Mouse (Mus musculus) pancreas, adult 10 weeks (tissue): Measurements from ENCODE around the gene Olfr1284. TPM values are rescaled to one million over a fixed set of nuclear protein-coding genes. Genes with fewer than 3 reads are reported as not detected.

Source experiments
- polyA plus RNA-seq: library from polyadenylated mRNA; stranded (reverse); fragments of 350-450 nt; fragmentation: Illumina TruSeq; extraction: RNeasy Lipid Tissue Mini Kit (QIAGEN cat#74804); gene quantifications from one replicate; pipeline ENCODE4 v1.2.3, GENCODE M21; 2015; ENCODE audit warnings: low read depth, low replicate concordance; ENCODE audit not compliant: insufficient read depth

Olfr1284 gene
- polyA plus RNA-seq: not detected

DNA sequence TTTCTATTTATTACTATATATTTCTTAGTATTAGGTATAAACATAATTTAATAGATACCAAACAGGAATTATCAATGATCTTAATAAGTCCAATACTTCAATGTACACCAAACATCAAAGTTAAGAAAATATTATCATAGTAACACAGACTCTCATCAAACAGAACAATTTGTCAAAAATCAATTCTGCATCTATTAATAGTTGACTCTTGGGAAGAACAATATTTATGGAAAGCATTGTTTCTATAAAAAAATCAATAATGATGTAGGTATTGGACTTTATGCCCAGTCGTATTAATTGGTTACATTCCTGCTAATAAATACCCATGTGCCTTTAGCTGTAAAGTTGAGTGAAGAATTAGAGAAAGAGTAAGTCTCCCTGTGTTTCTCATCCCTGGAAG, at the start of gene Olfr1284:
Olfr1284 (plus strand) TSS at position 301 of the 400 bp plus-strand sequence.

DNA sequence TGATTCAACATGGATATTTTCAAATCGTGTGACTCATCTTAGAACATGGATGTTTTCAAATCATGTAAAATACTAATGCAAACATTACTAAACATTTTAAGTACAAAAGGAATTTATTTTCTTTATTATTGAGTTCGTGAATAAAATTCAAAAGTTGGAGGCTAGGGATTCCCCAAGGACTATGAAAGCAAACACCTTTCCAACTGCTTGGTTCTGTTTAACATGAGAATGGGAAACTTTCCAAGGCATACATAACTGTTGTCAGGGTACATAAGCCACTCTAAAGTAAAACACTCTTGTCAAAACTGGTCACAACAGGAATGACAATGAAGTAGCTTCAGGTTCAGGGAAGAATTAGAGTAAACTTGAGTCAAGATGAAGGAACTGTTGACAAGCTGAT, 49.1 kb upstream of the Olfr1284 start, which contains the start of gene Olfr1281:
Olfr1281 (plus strand) TSS at position 301 of the 400 bp plus-strand sequence.

DNA sequence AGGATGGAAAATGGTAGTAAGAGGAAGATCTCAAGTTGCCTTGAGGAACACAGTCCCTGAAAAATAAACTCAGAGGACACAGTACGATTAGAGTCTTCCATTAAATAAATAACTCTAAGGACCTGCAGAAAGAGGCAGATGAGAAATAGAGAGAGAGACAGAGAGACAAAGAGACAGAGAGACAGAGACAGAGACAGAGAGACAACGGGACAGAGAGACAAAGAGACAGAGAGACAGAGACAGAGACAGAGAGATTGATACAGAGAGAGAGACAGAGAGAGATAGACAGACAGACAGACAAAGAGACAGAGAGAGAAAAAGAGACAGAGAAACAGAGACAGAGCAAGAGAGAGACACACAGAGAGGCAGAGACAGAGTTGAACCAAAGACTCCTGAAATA, 39.3 kb upstream of the Olfr1284 start, which contains the start of gene Olfr1282:
Olfr1282 (minus strand) TSS at position 101 of the 400 bp plus-strand sequence.

DNA sequence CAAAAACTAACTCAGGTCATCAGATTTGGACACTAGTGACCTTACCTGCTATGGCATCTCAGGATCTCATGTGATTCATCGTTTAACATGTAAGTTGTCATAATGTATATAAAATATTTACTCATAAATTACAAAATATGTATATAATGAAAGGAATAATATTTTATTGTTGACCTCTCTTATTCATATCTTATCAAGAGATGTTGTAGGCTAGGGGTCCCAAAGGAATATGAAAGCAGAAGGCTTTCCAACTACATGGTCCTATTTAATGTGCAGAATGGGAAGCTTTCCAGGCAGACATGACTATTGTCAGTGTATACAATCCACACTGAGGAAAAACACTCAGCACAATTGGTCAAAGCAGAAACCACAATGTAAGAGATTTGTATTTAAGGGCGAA, 8.8 kb upstream of the Olfr1284 start, which contains the start of gene Olfr1283:
Olfr1283 (plus strand) TSS at position 301 of the 400 bp plus-strand sequence.

DNA sequence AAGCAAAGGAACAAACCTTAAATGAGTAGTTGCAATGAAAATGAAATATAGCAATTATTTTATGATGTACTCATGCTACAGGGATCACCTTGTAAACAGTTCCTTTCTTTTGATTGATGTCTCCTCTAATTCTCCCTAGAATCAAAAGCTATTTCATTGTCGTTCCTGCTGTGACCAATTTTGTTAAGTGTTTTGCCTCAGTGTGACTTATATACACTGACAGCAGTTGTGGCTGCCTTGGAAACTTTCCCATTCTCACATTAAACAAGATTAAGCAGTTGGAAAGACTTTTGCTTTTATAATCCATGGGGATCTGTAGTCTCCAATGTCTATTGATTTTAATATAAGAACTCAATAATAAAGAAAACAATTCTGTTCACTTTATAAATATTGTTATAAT, 47.6 kb downstream of the Olfr1284 start, which contains the start of gene Olfr1286:
Olfr1286 (minus strand) TSS at position 185 of the 400 bp plus-strand sequence.

Other genes starting within 250 kb of the Olfr1284 start
- not detected for gene Gm15130, start 222.6 kb upstream of the Olfr1284 start, polyA plus RNA-seq
- gene 4930430A15Rik, start 145.9 kb upstream of the Olfr1284 start, polyA plus RNA-seq: not detected
- gene Olfr1275, start 140.2 kb upstream of the Olfr1284 start, polyA plus RNA-seq: not detected
- not detected for gene Olfr1276, start 121.0 kb upstream of the Olfr1284 start, polyA plus RNA-seq
- gene Olfr1277, start 101.4 kb upstream of the Olfr1284 start, polyA plus RNA-seq: not detected
- not detected for gene Olfr1278, start 85.4 kb upstream of the Olfr1284 start, polyA plus RNA-seq
- gene Olfr1279, start 74.9 kb upstream of the Olfr1284 start, polyA plus RNA-seq: not detected
- not detected for gene Olfr1280, start 61.5 kb upstream of the Olfr1284 start, polyA plus RNA-seq
- not detected for gene Olfr1281, start 49.0 kb upstream of the Olfr1284 start, polyA plus RNA-seq
- gene Olfr1282, start 39.4 kb upstream of the Olfr1284 start, polyA plus RNA-seq: not detected
- gene Olfr1283, start 8.7 kb upstream of the Olfr1284 start, polyA plus RNA-seq: not detected
- not detected for gene Olfr1286, start 47.6 kb downstream of the Olfr1284 start, polyA plus RNA-seq
- gene Olfr1287, start 73.6 kb downstream of the Olfr1284 start, polyA plus RNA-seq: not detected
- gene Olfr1288, start 98.6 kb downstream of the Olfr1284 start, polyA plus RNA-seq: not detected
- not detected for gene Olfr1289, start 105.3 kb downstream of the Olfr1284 start, polyA plus RNA-seq
- not detected for gene Olfr1290, start 118.3 kb downstream of the Olfr1284 start, polyA plus RNA-seq
- gene Olfr1291-ps1, start 121.7 kb downstream of the Olfr1284 start, polyA plus RNA-seq: not detected
- not detected for gene Olfr1293-ps, start 149.7 kb downstream of the Olfr1284 start, polyA plus RNA-seq
- not detected for gene Olfr1294, start 164.8 kb downstream of the Olfr1284 start, polyA plus RNA-seq
- gene Olfr1295, start 194.2 kb downstream of the Olfr1284 start, polyA plus RNA-seq: not detected